Mouse (Mus musculus) embryonic facial prominence, embryonic 14.5 days (tissue): ENCODE results near the gene Zfp512b. TPM values are rescaled to one million over a fixed set of nuclear protein-coding genes. Genes with fewer than 3 reads are reported as not detected.

ENCODE experiments used
- microRNA-seq: library from miRNA; unstranded; fragments of <30 nt; microRNA quantifications from one replicate; pipeline ENCODE4, GENCODE M21; 2016; ENCODE audit warnings: borderline number of aligned reads
- polyA plus RNA-seq: library from polyadenylated mRNA; unstranded; fragments of >200 nt; fragmentation: Nextera tagmentation; extraction: Ambion mirVana; gene quantifications from 2 replicates; pipeline ENCODE4 v1.2.1, GENCODE M21; 2014

Zfp512b gene
- polyA plus RNA-seq, 1 experiment from 2014 or later: 42.0 TPM

Small RNA genes lying within 50 kb of the gene (microRNA-seq; reads per million reads assigned to microRNA genes)
- gene Mir7006: not detected

Other genes with a start within 250 kb of the Zfp512b start
- 30.1 and 36.6 TPM in 2 replicates for gene Zgpat, start 227.9 kb downstream of the Zfp512b start, polyA plus RNA-seq
- 43.7 and 48.1 TPM in 2 replicates for gene Arfrp1, start 227.4 kb downstream of the Zfp512b start, polyA plus RNA-seq
- gene Lime1, start 212.7 kb downstream of the Zfp512b start, polyA plus RNA-seq: 17.4 and 18.4 TPM in 2 replicates
- gene Zbtb46, start 133.4 kb downstream of the Zfp512b start, polyA plus RNA-seq: 5.7 and 5.9 TPM in 2 replicates
- 0.21 and 0.22 TPM in 2 replicates for gene Abhd16b, start 99.6 kb downstream of the Zfp512b start, polyA plus RNA-seq
- 159 and 164 TPM in 2 replicates for gene Tpd52l2, start 95.7 kb downstream of the Zfp512b start, polyA plus RNA-seq
- gene Dnajc5, start 72.3 kb downstream of the Zfp512b start, polyA plus RNA-seq: 80.4 and 84.2 TPM in 2 replicates
- 45.2 and 49.3 TPM in 2 replicates for gene Uckl1, start 7.9 kb downstream of the Zfp512b start, polyA plus RNA-seq
- 57.4 and 61.7 TPM in 2 replicates for gene Prpf6, start 935 bp downstream of the Zfp512b start, polyA plus RNA-seq
- 13.1 and 13.2 TPM in 2 replicates for gene Samd10, start 6.4 kb upstream of the Zfp512b start, polyA plus RNA-seq
- gene Gm29797, start 64.2 kb upstream of the Zfp512b start, polyA plus RNA-seq: 0.47 TPM in 1 of 2 replicates, not detected in the other
- 43.9 and 46.5 TPM in 2 replicates for gene Sox18, start 78.8 kb upstream of the Zfp512b start, polyA plus RNA-seq
- 21.2 and 26.8 TPM in 2 replicates for gene Tcea2, start 87.5 kb upstream of the Zfp512b start, polyA plus RNA-seq
- gene Rgs19, start 101.2 kb upstream of the Zfp512b start, polyA plus RNA-seq: 82.2 and 88.4 TPM in 2 replicates
- not detected in 2 replicates for gene Lkaaear1, start 105.6 kb upstream of the Zfp512b start, polyA plus RNA-seq
- gene Oprl1, start 122.2 kb upstream of the Zfp512b start, polyA plus RNA-seq: 2.0 and 2.5 TPM in 2 replicates
- gene Myt1, start 170.5 kb upstream of the Zfp512b start, polyA plus RNA-seq: 0.77 and 1.3 TPM in 2 replicates
- gene Pcmtd2, start 245.1 kb upstream of the Zfp512b start, polyA plus RNA-seq: 30.6 and 32.5 TPM in 2 replicates